Mouse (Mus musculus): ENCODE measurements around the gene Erh. TPM values are rescaled to one million over a fixed set of nuclear protein-coding genes. Genes with fewer than 3 reads are reported as not detected.

The Erh gene
- polyA plus RNA-seq, 1 experiment from 2014 or later = 193 TPM

DNA sequence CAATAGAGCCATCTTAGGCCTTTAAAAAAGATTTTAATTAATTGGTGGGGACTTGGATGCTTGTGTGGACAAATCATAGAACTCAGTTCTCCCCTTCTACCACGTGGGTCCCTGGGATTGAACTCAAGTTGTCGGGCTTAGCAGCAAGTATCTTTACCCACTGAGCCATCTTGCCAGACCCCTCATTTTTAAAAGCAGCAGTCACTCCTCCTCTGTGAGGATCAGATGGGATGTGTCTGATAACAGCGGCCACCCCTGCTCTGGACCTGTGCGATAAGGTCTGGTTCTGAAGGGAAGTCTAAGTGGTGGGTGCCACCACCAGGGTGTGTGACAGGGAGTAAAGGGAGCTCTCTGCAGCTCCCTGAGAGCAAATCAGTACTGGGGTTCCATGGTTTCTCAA lies 48.6 kb downstream of the Erh start:
- Histone ChIP-seq H3K4me3 (replicated peaks) (no peak overlapping the region), H3K4me1 (replicated peaks) (peaks cover 44% of the 10 kb centered on the region), H3K27me3 (no peaks in the 10 kb centered on the region), H3K9me3 (replicated peaks) (no peaks in the 10 kb centered on the region), H3K9ac (no peak overlapping the region), H3K36me3 (no peaks in the 10 kb centered on the region), H3K27ac (no peak overlapping the region), H3K4me2 (no peak overlapping the region)
- DNase-seq = peak; percentile 52
- 52% methylated on average over 4 of the region's 4 CpGs for WGBS (ENCODE audit: insufficient replicate concordance)
- ATAC-seq (ENCODE audit: low read depth) = peak; percentile 83

GRCm38 (mm10) chr12:80594781-80595180 lies 49.4 kb downstream of the Erh start:
- Histone ChIP-seq H3K36me3 (no peaks in the 10 kb centered on the region), H3K4me1 (replicated peaks) (peaks cover 44% of the 10 kb centered on the region), H3K27ac (no peak overlapping the region), H3K4me2 (no peak overlapping the region), H3K9ac (no peak overlapping the region), H3K9me3 (replicated peaks) (no peaks in the 10 kb centered on the region), H3K4me3 (replicated peaks) (no peak overlapping the region), H3K27me3 (no peaks in the 10 kb centered on the region)
- ATAC-seq (ENCODE audit: low read depth) (no peak), DNase-seq (no peak)
- WGBS (ENCODE audit: insufficient replicate concordance) = 76% methylated on average over 4 of the region's 4 CpGs

DNA sequence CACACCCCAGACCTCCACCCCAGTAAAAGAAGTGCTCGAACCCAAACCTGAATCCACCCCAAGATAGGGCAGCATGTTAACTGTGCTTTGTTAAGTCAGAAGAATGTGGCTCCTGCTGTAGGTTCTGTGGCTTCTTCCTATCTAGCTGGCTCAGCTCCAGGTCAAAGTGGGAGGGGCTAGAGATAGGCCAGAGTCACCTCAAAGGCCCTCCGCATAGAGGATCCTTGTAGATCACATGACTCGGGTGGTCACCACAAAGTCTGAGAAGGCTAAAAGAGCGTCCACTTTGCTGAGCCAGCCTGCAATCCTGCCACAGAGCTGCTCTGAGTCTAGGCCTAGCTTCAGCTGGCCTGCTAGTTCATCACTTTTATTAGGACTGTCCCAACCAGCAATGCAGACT lies 50.0 kb downstream of the Erh start:
- Histone ChIP-seq H3K9me3 (replicated peaks) (no peaks in the 10 kb centered on the region), H3K36me3 (no peaks in the 10 kb centered on the region), H3K9ac (no peak overlapping the region), H3K4me2 (no peak overlapping the region), H3K4me3 (replicated peaks) (no peak overlapping the region), H3K27me3 (no peaks in the 10 kb centered on the region), H3K4me1 (replicated peaks) (peaks cover 41% of the 10 kb centered on the region), H3K27ac (no peak overlapping the region)
- 35% methylated on average over 4 of the region's 4 CpGs for WGBS (ENCODE audit: insufficient replicate concordance)
- DNase-seq = no peak
- peak; percentile 59 for ATAC-seq (ENCODE audit: low read depth)

- WGBS (ENCODE audit: insufficient replicate concordance) = 20% methylated on average over 2 of the region's 2 CpGs
- no peak overlapping the region for H3K4me2 ChIP-seq
- DNase-seq (no peak), ATAC-seq (ENCODE audit: low read depth) (no peak)
- no peaks in the 10 kb centered on the region for H3K4me1 ChIP-seq (replicated peaks)
- no peak overlapping the region for H3K9ac ChIP-seq
- H3K27me3 ChIP-seq = no peaks in the 10 kb centered on the region; the same call in 1 of the 2 replicates
- no peak overlapping the region for H3K27ac ChIP-seq
- no peaks in the 10 kb centered on the region for H3K9me3 ChIP-seq (replicated peaks)
- H3K4me3 ChIP-seq (replicated peaks) = no peak overlapping the region
- H3K36me3 ChIP-seq = no peaks in the 10 kb centered on the region
These were observed 59.2 kb downstream of the Erh start for GRCm38 (mm10) chr12:80584973-80585372.

Other genes with a start within 250 kb of the Erh start
- 2.5 and 2.6 TPM in 2 replicates for gene Dcaf5, start 207.7 kb downstream of the Erh start, polyA plus RNA-seq (2015; fragmentation: Nextera tagmentation; extraction: Ambion mirVana)
- gene Exd2, start 181.2 kb downstream of the Erh start, polyA plus RNA-seq (2015; fragmentation: Nextera tagmentation; extraction: Ambion mirVana) = 6.6 and 7.4 TPM in 2 replicates
- 0.20 and 0.42 TPM in 2 replicates for gene Galnt16, start 126.1 kb downstream of the Erh start, polyA plus RNA-seq (2015; fragmentation: Nextera tagmentation; extraction: Ambion mirVana)
- 9.5 and 13.0 TPM in 2 replicates for gene Slc39a9, start 458 bp downstream of the Erh start, polyA plus RNA-seq (2015; fragmentation: Nextera tagmentation; extraction: Ambion mirVana)
- 0.14 and 0.35 TPM in 2 replicates for gene Plekhd1, start 48.2 kb upstream of the Erh start, polyA plus RNA-seq (2015; fragmentation: Nextera tagmentation; extraction: Ambion mirVana)
- not detected in 2 replicates for gene Ccdc177, start 116.3 kb upstream of the Erh start, polyA plus RNA-seq (2015; fragmentation: Nextera tagmentation; extraction: Ambion mirVana)
- 9.4 and 11.6 TPM in 2 replicates for gene Susd6, start 146.2 kb upstream of the Erh start, polyA plus RNA-seq (2015; fragmentation: Nextera tagmentation; extraction: Ambion mirVana)